Mouse (Mus musculus) forebrain, embryonic 14.5 days (tissue): Measurements from ENCODE around the gene Strn. TPM values are rescaled to one million over a fixed set of nuclear protein-coding genes. Genes with fewer than 3 reads are reported as not detected.

ENCODE experiments used
- ATAC-seq: fragments of 200-750 bp; cut with Nextera tagmentation; 2 replicates; pipeline ENCODE4 v1.8.0; 2017; ENCODE audit warnings: mild to moderate bottlenecking, moderate library complexity
- DNase-seq: peaks from one replicate; pipeline ENCODE4 v3.0.0-alpha.2; 2015; ENCODE audit warnings: low spot score
- H3K27ac ChIP-seq: fragments of 300-500 bp; sonication (generic); 2 replicates; pipeline ENCODE4 v1.5.1; 2014; ENCODE audit warnings: low read depth, mild to moderate bottlenecking, control low read depth, low read length, moderate library complexity
- H3K27me3 ChIP-seq: fragments of 300-500 bp; sonication (generic); replicated peaks from 2 replicates; pipeline ENCODE4 v1.6.1; 2014; ENCODE audit warnings: low read length, control low read depth, mixed read lengths; ENCODE audit not compliant: control insufficient read depth, insufficient read depth
- H3K36me3 ChIP-seq: fragments of 300-500 bp; sonication (generic); 2 replicates; pipeline ENCODE4 v1.6.1; 2014; ENCODE audit warnings: low read length, control low read depth; ENCODE audit not compliant: control insufficient read depth, insufficient read depth
- H3K4me1 ChIP-seq: fragments of 300-500 bp; sonication (generic); 2 replicates; pipeline ENCODE4 v1.6.1; 2014; ENCODE audit warnings: antibody characterized with exemption, low read length, control low read depth; ENCODE audit not compliant: control insufficient read depth, insufficient read depth
- H3K4me2 ChIP-seq: fragments of 300-500 bp; sonication (generic); 2 replicates; pipeline ENCODE4 v1.6.1; 2014; ENCODE audit warnings: mild to moderate bottlenecking, control low read depth, low read length
- H3K4me3 ChIP-seq: fragments of 300-500 bp; sonication (generic); 2 replicates; pipeline ENCODE4 v1.5.1; 2014; ENCODE audit warnings: low read depth, low read length, control low read depth
- H3K9ac ChIP-seq: fragments of 300-500 bp; sonication (generic); 2 replicates; pipeline ENCODE4 v1.6.1; 2014; ENCODE audit warnings: mild to moderate bottlenecking, low read length, control low read depth, moderate library complexity
- H3K9me3 ChIP-seq: fragments of 300-500 bp; sonication (generic); replicated peaks from 2 replicates; pipeline ENCODE4 v1.6.1; 2016; ENCODE audit warnings: low read length, control low read depth, mixed read lengths; ENCODE audit not compliant: control insufficient read depth
- WGBS: fragments of 180-500 bp; shearing (Covaris S2); extraction: QIAGEN DNeasy Blood & Tissue Kit; methylation state at CpG from one replicate; pipeline ENCODE4 v1.1.7; 2014; 5-methylcytosine and 5-hydroxymethylcytosine counted together
- polyA plus RNA-seq: library from polyadenylated mRNA; unstranded; fragments of >200 nt; fragmentation: Nextera tagmentation; extraction: Ambion mirVana; gene quantifications from 2 replicates; pipeline ENCODE4 v1.2.1, GENCODE M21; 2014

Gene Strn
- polyA plus RNA-seq, 1 experiment from 2014 or later = 4.5 TPM

DNA sequence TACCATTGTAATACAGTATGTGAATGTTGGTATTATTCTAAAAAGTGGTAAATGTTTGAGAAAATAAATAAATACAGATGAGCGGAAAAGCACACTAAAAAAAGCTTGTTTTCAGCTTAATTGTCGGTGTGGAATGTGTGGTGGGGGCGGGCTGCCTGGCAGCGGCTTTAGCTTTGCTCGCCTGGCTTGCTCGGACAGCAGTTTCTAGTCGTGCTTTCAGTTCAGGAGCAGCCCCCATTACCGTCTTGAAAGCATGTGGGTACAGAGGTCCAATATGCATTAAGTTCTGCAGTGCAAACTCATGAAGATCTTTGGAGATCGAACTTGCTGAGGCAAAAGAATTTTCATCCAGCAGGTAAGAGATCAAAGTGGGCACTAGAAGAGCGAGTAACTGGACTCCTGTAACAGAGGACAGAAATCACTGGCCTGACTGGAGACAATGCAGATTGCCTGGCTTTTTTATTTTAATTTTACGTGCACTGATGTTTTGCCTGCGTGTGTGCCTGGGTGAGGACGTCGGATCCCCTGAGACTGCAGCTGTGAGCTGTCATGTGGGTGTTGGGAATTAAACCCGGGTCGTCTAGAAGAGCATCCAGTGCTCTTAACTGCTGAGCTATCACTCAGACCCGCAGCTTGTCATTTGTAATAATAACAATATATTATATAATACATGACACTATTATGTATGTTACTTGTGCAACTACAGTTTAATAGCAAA, 16.1 kb upstream of the Strn start:
- Histone ChIP-seq H3K4me3 (no peak overlapping the region), H3K27me3 (no peaks in the 10 kb centered on the region), H3K27ac (no peak overlapping the region), H3K36me3 (peaks cover 31% of the 10 kb centered on the region), H3K9ac (no peak overlapping the region), H3K9me3 (no peaks in the 10 kb centered on the region), H3K4me1 (no peaks in the 10 kb centered on the region), H3K4me2 (no peak overlapping the region)
- no peak for ATAC-seq
- 38% methylated on average over 17 of the region's 17 CpGs for WGBS
- DNase-seq = no peak

DNA sequence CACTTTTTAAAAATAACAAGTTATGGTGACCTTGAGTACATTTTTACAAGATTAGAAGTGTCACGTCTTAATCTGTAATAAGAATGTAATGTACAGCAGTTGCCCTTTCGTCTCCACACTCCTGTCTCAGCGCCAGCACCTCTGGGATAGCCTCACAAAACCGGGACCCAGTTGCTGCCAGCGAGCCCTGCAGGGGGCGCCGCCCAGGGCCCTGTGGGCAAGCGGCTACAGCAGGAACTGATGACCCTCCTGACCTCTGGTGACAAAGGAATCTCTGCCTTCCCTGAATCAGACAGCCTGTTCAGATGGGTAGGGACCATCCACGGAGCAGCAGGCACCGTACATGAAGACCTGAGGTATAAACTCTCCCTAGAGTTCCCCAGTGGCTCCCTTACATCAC, 15.1 kb upstream of the Strn start:
- DNase-seq (no peak), ATAC-seq (no peak)
- WGBS = 51% methylated on average over 10 of the region's 10 CpGs
- no peaks in the 10 kb centered on the region for H3K9me3 ChIP-seq
- no peaks in the 10 kb centered on the region for H3K4me1 ChIP-seq
- peaks cover 28% of the 10 kb centered on the region for H3K36me3 ChIP-seq
- H3K9ac ChIP-seq = no peak overlapping the region
- no peaks in the 10 kb centered on the region for H3K27me3 ChIP-seq
- no peak overlapping the region for H3K4me3 ChIP-seq
- H3K4me2 ChIP-seq = no peak overlapping the region
- H3K27ac ChIP-seq = no peak overlapping the region

DNA sequence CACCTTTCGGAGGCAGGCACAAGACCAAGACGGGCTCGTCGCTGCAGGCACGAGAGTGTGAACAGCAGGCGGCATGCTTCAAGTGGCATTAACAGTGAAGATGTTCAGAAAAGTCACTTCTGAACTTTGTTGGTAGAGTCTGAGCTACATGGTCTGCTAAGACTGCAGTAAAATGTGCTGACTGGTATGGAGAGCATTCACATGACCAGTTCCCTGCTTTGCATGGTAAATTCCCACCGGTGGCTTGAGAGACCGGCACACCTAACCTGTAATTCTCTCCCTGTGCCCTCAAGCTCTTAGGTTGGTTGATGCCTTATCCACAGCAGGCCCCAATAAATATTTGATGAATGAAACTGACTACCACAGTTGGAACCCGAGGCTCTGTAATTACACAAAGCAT, 11.4 kb upstream of the Strn start:
- H3K4me1 ChIP-seq = no peaks in the 10 kb centered on the region
- no peaks in the 10 kb centered on the region for H3K9me3 ChIP-seq
- no peak overlapping the region for H3K4me3 ChIP-seq
- no peak overlapping the region for H3K9ac ChIP-seq
- H3K36me3 ChIP-seq = peaks cover 14% of the 10 kb centered on the region; the same call in 1 of the 2 replicates
- no peak for ATAC-seq
- WGBS = 94% methylated on average over 9 of the region's 9 CpGs
- H3K27ac ChIP-seq = no peak overlapping the region
- no peaks in the 10 kb centered on the region for H3K27me3 ChIP-seq
- H3K4me2 ChIP-seq = no peak overlapping the region
- DNase-seq = no peak

DNA sequence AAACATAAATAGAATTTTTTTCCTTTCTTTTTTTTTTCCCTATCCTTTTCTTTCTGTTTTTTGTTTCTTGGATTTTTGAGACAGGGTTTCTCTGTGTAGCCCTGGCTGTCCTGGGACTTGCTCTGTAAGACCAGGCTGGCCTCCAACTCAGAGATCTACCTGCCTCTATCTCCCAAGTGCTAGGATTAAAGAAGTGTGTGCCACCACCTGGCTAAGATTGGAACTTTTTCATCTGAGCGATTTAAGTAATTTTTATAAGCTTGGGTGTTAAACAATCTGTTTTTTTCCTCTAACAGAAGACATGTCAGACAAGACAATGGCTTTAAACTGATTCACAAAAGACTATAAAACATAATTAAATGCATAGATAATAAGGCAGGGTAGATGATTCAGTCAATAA, 1.4 kb upstream of the Strn start:
- no peak for DNase-seq
- no peak for ATAC-seq
- H3K4me1 ChIP-seq = peaks cover 4% of the 10 kb centered on the region
- no peak overlapping the region for H3K9ac ChIP-seq
- no peak overlapping the region for H3K4me3 ChIP-seq
- H3K27me3 ChIP-seq = no peaks in the 10 kb centered on the region
- no peak overlapping the region for H3K4me2 ChIP-seq
- no peaks in the 10 kb centered on the region for H3K9me3 ChIP-seq
- H3K27ac ChIP-seq = no peak overlapping the region
- 38% methylated on average over 1 of the region's 1 CpGs for whole genome bisulfite sequencing
- H3K36me3 ChIP-seq = no peaks in the 10 kb centered on the region

DNA sequence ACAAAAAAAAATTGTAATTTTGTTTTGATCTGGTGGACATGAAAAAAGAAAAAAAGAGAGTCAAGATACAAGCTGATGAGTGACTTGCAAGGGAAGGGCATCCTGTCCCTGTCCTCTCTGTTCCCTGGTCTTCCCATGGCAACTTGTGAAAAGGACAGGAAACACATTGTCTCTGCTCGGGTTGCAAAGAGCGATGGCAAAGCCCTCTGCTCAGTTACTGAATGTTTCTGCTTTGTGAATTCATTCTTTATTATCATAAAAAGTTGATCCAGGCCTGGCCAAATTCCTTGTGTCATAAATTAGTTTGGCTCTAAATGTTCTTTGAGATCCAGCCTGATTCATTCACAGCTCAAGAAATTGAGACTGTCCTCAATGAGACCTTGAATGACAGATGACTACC, 775 bp upstream of the Strn start:
- WGBS = 41% methylated on average over 2 of the region's 2 CpGs
- Histone ChIP-seq H3K4me2 (no peak overlapping the region), H3K4me1 (peaks cover 6% of the 10 kb centered on the region), H3K36me3 (no peaks in the 10 kb centered on the region), H3K9me3 (no peaks in the 10 kb centered on the region), H3K9ac (no peak overlapping the region), H3K27ac (no peak overlapping the region), H3K27me3 (no peaks in the 10 kb centered on the region), H3K4me3 (no peak overlapping the region)
- no peak for DNase-seq
- no peak for ATAC-seq

DNA sequence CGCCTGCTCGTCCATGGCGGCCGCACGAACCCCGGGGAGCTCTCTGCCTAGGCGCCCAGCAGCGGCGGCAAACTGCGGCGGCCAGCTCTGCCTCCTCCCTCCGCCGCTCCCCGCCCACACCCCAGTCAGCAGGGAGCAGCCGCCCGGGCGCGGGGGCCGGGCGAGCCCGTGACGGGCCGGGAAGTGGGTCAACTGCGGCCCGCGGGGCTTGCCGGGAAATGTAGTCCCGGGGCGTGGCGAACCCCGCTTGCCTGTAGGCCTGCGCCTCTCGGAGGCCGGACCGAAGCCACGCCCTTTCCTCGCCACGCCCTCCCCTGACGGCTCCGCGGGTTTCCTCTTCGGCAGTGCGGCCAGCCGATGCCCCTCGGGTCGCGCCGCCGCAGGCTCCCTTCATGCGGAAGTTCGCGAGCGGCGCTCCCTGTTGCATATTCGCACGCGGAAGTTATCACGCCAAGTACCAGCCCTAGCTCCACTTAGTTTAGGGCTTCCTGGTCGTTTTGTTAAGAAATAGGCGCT, 465 bp downstream of the Strn start:
- Histone ChIP-seq H3K36me3 (no peaks in the 10 kb centered on the region), H3K4me1 (peaks cover 6% of the 10 kb centered on the region), H3K4me3 (peak overlapping the region; percentile 86), H3K9ac (peak overlapping the region; percentile 91), H3K9me3 (no peaks in the 10 kb centered on the region), H3K27ac (peak overlapping the region; percentile 78), H3K27me3 (no peaks in the 10 kb centered on the region), H3K4me2 (peak overlapping the region; percentile 75)
- WGBS = 0% methylated on average over 57 of the region's 60 CpGs
- peak; percentile 98 for DNase-seq
- ATAC-seq = peak; percentile 99

DNA sequence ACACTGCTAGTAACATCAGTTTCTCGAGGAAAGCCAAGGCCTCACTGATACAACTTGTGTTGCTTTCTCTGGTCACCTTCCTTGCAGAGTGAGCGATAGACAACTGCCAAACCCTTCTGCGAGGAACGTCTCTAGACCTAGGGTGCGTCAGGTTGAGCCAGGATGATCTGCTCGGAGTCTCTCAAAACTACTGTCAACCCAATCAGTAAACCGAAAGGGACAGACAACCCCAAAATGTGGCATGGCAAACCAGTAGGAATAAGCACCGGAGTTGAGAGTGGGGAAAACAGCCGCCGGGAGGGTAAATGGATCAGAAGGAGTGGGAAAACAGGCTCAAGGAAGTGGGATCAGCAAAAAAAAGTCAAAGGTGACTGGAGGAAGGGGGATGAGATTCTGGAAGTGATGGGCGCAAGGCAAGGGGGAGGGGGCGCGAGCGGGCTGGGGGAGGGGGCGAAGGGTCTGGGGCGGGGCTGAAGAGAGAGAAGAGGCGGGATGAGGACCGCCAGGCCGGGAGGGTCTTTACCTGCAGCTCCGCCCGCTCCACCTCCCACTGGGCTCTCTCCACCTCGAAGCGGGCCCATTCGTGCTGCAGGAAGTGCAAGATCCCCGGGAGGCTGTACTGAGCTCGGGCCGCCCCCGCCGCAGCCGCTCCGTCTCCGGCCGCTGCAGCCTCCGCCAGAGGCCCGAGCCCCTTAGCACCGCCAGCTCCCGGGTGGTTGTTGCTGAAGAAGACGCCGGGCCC, 1.1 kb downstream of the Strn start:
- Histone ChIP-seq H3K4me2 (peak overlapping the region; percentile 74), H3K9me3 (no peaks in the 10 kb centered on the region), H3K4me3 (peak overlapping the region; percentile 86), H3K27ac (peak overlapping the region; percentile 78), H3K36me3 (no peaks in the 10 kb centered on the region), H3K27me3 (no peaks in the 10 kb centered on the region), H3K9ac (peak overlapping the region; percentile 91), H3K4me1 (peaks cover 6% of the 10 kb centered on the region)
- WGBS = under 1% methylated on average over 26 of the region's 39 CpGs
- ATAC-seq = no peak
- DNase-seq = peak; percentile 54

DNA sequence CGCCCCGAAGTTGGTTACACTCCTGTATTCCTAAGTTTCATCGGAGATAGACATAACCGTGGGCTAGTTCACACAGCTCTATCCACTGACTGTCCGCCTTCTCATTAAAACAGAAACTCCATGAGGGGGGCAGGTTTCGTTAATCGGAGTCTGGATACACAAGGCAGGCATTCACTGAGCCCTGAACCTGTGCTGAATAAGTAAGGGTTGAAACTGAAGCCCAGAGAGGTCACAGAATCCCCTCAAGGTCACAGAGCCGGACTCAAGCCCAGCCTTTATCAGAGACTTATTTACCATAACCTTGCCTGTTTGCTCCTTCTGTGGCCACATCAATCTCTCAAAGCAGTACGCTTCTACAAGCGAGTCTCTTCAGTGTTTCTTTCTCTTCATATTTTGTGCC, 2.2 kb downstream of the Strn start:
- Histone ChIP-seq H3K36me3 (no peaks in the 10 kb centered on the region), H3K4me3 (no peak overlapping the region; the same call in 1 of the 2 replicates), H3K27ac (no peak overlapping the region), H3K4me1 (peaks cover 6% of the 10 kb centered on the region), H3K9me3 (no peaks in the 10 kb centered on the region), H3K9ac (no peak overlapping the region), H3K27me3 (no peaks in the 10 kb centered on the region), H3K4me2 (peak overlapping the region; percentile 74)
- ATAC-seq = no peak
- WGBS = 82% methylated on average over 10 of the region's 10 CpGs
- DNase-seq = no peak

DNA sequence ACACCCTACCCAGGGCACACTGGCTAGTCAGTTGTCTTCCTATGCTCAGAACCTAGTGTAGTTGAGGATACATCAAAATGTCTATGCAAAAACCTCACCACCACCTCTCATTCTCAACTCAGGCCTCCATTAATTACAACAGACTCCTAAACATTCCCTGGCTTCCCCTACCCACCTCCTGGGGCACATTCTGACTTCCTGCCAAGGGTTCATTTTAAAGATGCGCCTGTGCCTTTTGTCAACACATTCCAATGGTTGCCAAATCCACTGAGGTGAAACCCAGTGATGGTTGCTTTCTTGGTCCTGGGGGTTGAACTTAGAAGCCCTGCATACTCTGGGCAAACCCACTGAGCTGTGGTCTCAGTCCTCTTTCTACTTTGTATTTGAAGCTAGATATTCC, 4.9 kb downstream of the Strn start:
- peaks cover 6% of the 10 kb centered on the region for H3K4me1 ChIP-seq
- no peaks in the 10 kb centered on the region for H3K36me3 ChIP-seq
- H3K9ac ChIP-seq = no peak overlapping the region
- DNase-seq (no peak), ATAC-seq (no peak)
- 47% methylated on average over 1 of the region's 1 CpGs for WGBS
- H3K27ac ChIP-seq = no peak overlapping the region
- H3K4me2 ChIP-seq = no peak overlapping the region
- H3K9me3 ChIP-seq = no peaks in the 10 kb centered on the region
- H3K27me3 ChIP-seq = no peaks in the 10 kb centered on the region
- no peak overlapping the region for H3K4me3 ChIP-seq
